Mouse (Mus musculus) urinary bladder, postnatal 0 days (tissue): Measurements from ENCODE around the gene Ctu2. TPM values are rescaled to one million over a fixed set of nuclear protein-coding genes. Genes with fewer than 3 reads are reported as not detected.

Source experiments
- microRNA-seq: library from miRNA; unstranded; fragments of <30 nt; microRNA quantifications from one replicate; pipeline ENCODE4, GENCODE M21; 2016
- polyA plus RNA-seq: library from polyadenylated mRNA; unstranded; fragments of >200 nt; fragmentation: Nextera tagmentation; extraction: Ambion mirVana; gene quantifications from 2 replicates; pipeline ENCODE4 v1.2.1, GENCODE M21; 2015

Gene Ctu2
- polyA plus RNA-seq, result 27.9 and 35.3 TPM in 2 replicates

DNA sequence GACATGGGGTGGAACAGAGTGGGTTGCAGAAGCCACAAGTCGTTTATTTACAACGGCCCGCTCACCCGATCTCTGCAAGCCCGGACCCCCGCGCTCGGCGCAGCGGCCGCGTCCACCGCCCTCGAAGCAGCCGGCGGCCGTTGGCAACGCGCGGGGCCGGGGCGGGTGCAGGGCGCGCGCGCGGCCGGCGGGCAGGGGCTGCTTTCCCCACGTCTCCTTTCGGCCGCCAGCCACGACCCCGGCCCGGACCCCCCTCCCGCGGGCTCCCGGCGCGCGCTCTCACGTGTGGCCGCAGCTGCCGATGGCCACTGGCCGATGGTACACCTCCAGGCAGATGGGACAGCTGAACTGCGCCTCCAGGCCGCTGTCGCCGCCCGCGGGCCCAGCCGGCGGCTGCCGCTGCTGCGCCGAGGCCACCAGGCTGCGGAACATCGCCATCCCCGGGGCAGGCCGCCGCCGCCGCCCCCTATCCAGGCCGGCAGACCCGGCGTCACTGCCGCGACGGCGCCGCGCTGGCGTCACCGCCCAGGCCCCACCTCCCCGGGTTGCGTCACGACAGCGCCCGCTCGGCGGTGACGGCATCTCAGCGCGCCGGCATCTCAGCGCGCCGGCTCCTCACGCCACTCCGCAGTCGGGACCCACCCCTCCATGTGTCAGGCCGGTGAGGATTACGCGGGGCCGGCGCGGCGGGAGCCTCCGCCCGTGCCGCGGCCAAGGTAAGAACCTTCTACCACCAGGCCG is at the start of gene Ctu2, which contains the start of gene Rnf166:
Ctu2 (plus strand) TSS at position 564 of the 741 bp plus-strand sequence.
Rnf166 (minus strand) TSS at position 485 of the 741 bp plus-strand sequence.

DNA sequence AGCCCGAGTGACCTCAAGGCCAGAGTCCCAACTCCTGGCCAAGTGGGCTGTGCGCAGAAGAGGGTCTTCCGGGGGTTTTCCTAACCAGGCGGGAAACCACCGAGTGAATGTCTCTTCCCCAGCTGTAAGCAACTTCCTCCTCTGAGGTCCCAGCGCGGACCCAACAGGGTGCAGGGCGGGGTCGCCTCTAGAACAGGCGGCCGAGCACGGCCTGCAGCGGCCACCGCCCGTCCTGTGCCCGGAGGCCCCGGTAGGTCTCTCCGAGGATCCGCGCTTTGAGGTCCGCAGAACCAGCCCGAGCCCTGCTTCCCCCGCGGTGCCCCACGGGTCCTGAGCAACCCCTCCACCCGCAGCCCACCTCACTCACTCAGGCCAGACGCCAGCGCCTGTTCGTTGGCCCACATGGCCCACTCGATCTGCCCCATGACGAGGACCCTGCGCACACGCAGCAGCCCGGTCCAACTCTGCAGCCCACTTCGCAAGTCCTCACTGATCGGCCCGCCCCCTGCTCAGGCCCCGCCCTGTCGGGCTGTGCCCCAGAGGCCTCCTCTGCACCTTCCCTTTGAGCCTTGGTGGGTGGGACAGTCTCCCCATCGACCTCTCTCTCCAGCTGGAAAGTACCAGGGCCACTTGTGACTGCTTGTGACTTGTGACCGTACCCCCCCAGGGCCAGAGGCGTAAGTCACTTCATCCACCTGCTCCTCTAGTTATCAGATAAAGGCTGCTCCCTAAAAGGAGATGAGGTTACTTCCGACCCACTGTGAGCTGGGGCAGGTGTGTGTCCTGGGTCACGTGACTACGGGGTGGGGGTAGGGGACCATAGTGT is 43.3 kb upstream of the Ctu2 start, which contains the start of gene Cyba:
Cyba (minus strand) TSS at position 488 of the 826 bp plus-strand sequence.

DNA sequence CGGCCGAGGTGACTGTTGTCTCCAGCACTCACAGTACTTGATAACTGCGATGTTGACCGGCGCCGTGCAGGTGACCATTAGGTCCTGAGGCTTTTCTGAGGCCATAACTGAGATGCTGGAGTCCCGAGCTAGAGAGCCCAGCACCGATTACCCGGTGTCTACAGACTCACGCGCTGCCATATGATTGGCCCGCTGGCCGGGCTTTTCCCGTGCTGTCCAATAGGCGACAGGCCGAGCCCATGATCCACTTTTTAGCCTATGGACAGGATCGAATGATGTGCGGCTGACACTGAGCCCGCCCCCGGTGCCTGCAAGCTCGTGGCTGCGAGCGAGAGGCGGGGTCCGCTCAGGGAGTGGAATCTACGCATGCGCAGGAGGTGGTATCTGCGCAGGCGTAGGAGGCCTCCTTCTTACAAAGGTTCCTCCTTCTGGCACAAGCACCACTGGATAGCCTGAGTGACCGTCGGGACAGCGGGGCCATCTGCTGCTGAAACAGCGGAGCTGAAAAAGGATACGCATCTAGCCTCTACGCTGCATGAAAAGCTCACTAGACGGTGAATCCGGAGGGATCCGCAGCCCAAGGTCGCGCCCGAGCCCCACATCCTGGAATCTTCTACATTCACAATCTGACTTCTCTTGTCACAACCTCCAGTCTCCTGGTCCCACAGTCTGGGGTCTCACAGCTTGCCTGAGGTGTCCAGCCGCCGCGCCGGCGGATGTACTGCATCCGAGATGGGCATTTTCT is 32.5 kb upstream of the Ctu2 start, which contains the start of gene Mvd:
Mvd (minus strand) TSS at position 161 of the 745 bp plus-strand sequence.

DNA sequence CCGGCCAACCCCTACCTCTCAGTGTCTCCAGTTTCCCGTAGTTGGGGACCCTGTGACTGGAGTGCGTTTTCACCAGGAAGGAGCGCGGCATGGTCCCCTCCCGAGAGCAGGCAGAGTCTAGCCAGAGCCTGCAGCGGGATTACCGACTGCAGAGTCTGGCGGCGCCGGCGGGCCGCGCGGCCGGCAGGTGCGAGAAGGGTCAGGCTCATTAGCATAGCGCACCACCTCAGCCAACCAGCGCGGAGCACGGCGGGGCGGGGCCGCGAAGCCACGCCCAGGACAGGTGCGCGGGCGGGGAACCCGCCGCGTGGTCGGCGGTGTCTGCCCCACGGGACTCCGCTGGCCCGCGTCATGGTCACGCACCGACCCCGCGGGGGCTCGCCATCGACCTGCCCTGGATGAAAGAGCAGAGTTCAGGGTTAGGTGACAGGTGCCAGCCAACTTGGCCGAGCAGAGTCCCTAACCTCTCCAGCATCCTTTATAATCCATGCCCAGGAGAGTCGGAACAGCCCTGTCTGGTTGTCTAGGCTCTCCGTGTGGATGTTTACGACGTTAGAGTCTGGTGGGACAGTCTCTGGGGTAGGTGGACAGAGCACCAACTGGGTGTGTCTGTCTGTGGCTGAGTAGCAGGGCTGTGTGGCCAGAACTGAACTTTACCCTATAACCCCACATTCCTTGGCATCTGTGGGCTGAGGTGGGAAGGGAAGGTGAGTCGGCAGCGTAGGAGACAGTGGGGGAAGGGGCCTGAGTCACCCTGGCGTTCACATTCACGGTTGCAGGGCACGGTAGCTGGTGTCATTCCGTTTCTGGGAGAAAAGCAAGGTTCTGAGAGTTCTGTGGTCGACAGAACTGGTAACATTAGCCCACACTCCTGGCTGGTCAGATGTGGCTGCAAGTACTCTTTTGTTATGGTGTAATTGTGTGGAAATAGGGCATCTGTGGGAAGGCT is 15.1 kb upstream of the Ctu2 start, which contains the start of gene Snai3:
Snai3 (minus strand) TSS at position 210 of the 949 bp plus-strand sequence.

Small RNA genes within 50 kb of the gene (microRNA-seq; reads per million reads assigned to microRNA genes)
- gene Gm24366, result not detected

Other genes with a start within 250 kb of the Ctu2 start
- gene Zfpm1, start 194.0 kb upstream of the Ctu2 start, polyA plus RNA-seq, result 0.97 and 1.1 TPM in 2 replicates
- not detected in 2 replicates for gene Trhr2, start 115.4 kb upstream of the Ctu2 start, polyA plus RNA-seq
- gene Zc3h18, start 99.5 kb upstream of the Ctu2 start, polyA plus RNA-seq, result 20.6 and 24.5 TPM in 2 replicates
- gene Il17c, start 54.1 kb upstream of the Ctu2 start, polyA plus RNA-seq, result not detected in 2 replicates
- gene Cyba, start 43.2 kb upstream of the Ctu2 start, polyA plus RNA-seq, result 202 and 293 TPM in 2 replicates
- 32.1 and 54.5 TPM in 2 replicates for gene Mvd, start 32.7 kb upstream of the Ctu2 start, polyA plus RNA-seq
- 1.0 and 1.3 TPM in 2 replicates for gene Snai3, start 15.4 kb upstream of the Ctu2 start, polyA plus RNA-seq
- gene Rnf166, start 79 bp upstream of the Ctu2 start, polyA plus RNA-seq, result 34.0 and 36.3 TPM in 2 replicates
- gene Piezo1, start 75.2 kb downstream of the Ctu2 start, polyA plus RNA-seq, result 14.6 and 15.6 TPM in 2 replicates
- gene Cdt1, start 91.9 kb downstream of the Ctu2 start, polyA plus RNA-seq, result 11.5 and 13.2 TPM in 2 replicates
- gene Aprt, start 100.8 kb downstream of the Ctu2 start, polyA plus RNA-seq, result 191 and 265 TPM in 2 replicates
- gene Galns, start 135.3 kb downstream of the Ctu2 start, polyA plus RNA-seq, result 14.7 and 16.4 TPM in 2 replicates
- gene Trappc2l, start 135.5 kb downstream of the Ctu2 start, polyA plus RNA-seq, result 54.7 and 74.0 TPM in 2 replicates
- not detected in 2 replicates for gene Pabpn1l, start 146.6 kb downstream of the Ctu2 start, polyA plus RNA-seq
- 1.8 TPM in 2 replicates for gene Cbfa2t3, start 223.0 kb downstream of the Ctu2 start, polyA plus RNA-seq